Mouse (Mus musculus) liver, adult (tissue): ENCODE data around the gene Trim41.

Experiments
- GATA4 ChIP-seq: IDR thresholded peaks from 2 replicates; pipeline ENCODE4 v1.6.1; 2014; ENCODE audit warnings: mild to moderate bottlenecking, low read length; ENCODE audit not compliant: insufficient replicate concordance

Trim41 gene

DNA sequence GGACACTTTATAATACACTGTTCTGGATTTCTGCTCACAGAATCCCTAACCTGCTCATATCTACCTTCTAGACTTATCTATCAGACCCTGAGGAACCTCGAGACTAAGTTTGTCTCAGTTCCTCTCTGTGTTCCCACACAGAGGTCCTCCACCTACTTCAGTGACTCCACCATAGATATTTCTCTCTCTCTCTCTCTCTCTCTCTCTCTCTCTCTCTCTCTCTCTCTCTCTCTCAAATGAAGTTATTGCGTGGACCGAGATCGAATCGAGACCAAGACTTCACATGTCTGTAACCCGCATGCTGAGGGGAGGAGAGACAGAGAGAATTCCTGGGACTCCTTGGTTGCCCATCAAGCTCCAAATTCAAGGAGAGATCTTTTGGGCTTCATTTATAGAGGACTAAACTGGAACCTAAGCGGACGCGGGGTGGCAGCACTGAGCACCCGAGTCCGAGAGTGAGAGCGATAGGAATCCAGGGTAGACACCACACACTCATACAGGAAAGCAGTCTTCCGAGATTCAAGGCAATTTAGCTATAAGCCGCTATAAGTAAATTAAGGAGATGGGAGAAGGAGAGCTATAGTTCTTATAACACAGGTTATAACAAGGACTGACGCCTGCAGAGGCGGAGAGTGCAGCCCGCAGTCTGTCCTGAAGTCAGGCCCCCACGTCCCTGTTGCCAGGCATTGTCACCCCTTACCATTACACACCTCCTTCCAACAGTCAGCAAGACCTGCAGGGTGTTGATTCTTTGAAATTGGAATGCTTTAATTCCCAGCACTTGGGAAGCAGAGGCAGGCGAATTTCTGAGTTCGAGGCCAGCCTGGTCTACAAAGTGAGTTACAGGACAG is 27.0 kb downstream of the Trim41 start:
- no peak for TF ChIP-seq GATA4

DNA sequence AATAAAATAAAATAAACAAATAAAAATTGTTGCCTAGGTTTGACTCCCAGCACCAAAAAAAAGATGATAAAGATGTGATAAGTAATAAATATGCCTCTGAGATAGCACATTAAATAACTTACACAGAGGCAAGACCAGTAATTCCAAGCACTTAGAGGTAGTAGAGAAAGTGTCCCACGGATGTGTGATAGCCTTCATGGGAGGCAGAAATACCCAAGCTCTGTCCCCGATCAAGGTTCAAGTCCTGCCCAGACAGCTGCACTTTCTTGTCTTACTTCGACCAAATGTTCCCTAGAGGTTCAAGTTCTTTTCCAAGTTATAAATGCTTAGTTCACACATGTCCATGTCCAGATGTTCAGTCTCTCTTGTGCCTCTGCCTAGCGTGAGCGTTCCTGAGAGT is 27.9 kb downstream of the Trim41 start:
- TF ChIP-seq GATA4, result no peak

DNA sequence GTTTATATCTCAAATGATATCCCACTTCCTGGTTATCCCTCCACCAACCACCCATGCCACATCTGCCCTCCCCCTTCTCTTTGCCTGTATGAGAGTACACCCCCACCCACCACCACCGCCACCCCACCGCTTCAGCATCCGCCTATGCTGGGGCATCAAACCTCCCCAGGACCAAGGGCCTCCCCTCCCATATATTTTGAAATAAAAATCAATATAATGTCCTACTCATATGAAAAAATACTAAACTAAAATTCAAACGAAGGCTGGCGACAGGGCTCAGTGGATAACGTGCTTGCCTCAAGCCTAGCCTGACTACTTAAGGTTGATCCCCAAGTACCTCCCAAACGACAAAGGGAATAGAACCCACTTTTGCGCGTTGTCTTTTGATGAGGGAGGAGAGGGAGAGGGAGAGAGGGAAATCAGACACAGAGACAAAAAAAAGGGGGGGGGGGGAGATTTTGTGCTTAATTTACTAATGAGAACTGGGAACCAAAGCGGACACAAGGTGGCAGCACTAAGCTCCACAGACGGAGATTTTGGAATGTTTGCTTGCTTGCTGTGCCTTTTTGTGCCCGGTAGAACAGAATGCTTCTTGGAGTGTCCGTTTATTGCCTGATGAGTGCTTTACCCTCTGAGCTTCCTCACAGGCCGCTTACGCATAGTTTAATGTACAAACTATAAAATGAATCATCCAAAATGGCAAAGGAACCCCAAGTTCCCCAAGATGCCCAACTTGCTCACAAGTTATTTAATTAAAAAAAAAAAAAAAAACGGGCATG is 28.7 kb downstream of the Trim41 start:
- TF ChIP-seq GATA4, result no peak

DNA sequence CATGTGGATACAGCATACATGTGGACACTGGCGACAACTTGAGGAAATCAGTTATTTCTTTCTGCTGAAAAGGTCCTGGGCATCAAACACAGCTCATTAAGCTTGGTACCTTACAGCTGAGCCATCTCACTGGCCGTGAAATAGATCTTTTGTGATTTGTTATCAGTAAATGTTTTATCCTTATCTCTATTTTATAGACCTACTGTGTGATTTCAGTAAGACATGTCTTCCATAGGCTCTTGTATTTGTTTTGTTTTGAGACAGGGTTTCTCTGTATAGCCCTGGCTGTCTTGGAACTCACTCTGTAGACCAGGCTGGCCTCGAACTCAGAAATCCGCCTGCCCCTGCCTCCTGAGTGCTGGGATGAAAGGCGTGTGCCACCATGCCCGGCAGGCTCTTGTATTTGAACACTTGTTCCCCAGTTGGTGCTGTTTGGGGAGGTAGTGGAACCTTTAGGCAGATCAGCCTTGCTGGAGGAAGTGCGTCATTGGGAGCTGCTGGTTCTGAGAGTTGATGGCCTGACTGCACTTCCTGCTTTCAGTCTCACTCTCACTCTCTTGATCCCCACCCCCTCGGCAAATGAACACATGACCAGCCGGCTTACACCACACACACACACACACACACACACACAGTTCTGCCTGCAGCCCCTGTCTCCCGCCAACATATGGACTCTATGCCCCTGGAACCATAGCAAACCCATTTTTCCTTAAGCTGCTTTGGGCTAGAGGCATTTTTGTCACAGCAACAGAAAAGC is 29.5 kb downstream of the Trim41 start:
- no peak for TF ChIP-seq GATA4

DNA sequence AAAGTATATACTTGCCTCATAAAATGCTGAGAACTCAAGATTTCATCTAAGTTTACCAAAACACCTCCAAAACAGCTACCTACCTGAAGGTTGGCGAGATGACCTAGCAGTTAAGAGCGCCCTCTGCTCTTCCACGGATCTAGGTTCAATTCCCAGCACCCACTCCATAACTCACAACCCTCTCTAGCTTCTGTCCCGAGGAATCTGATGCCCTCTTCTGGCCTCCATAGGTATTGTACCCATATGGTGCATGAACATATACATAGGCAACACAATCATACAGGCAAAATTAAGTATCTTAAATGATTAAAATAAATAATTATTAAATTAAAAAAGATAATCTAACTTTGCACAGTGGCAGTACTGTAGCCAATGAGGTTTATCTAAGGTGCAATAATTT is 34.9 kb downstream of the Trim41 start:
- TF ChIP-seq GATA4, result no peak

- TF ChIP-seq GATA4, result no peak
Observed at GRCm38 (mm10) chr11:48779450-48779849, 37.7 kb downstream of the Trim41 start.

GRCm38 (mm10) chr11:48777303-48777702 is 39.9 kb downstream of the Trim41 start:
- no peak for TF ChIP-seq GATA4

DNA sequence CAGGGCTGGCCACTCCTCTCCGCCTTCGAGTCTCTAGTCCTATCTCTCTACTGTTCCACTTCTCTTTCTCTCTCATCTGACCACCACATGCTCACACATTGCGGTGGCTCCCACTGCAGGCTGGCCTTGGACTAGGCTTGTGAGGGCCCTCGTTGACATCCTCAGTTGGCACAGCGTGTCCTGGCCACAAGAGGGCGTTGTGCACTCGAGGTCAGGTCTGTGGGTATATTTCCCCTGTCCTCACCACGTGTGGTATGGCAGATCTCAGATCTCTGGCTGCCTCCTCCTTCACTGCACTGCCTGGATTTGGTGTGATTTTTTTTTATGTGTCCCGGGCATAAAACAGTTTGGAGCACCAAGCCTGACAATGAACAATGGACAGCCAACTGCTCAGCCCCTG is 40.5 kb downstream of the Trim41 start:
- TF ChIP-seq GATA4, result no peak

DNA sequence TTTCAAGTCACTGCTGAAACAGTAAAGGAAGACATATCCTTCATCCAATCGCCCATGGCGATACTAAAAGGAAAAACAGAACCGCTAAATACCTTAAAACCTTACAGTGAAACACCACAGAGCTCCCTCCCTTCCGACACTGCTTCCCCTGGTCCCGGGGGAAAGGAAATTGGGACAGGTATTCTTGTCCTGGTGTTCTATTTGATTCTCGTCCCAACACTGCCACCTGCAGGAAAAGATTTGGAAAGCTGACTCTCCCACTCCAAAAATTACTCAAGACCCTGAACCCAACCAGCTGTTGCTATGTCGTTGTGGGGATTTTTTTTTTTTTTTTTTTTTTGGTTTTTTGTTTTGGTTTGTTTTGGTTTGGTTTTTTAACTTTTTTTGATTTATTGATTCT is 41.7 kb downstream of the Trim41 start:
- TF ChIP-seq GATA4, result no peak

- TF ChIP-seq GATA4, result no peak
Observed at GRCm38 (mm10) chr11:48774443-48775298, 42.5 kb downstream of the Trim41 start.

DNA sequence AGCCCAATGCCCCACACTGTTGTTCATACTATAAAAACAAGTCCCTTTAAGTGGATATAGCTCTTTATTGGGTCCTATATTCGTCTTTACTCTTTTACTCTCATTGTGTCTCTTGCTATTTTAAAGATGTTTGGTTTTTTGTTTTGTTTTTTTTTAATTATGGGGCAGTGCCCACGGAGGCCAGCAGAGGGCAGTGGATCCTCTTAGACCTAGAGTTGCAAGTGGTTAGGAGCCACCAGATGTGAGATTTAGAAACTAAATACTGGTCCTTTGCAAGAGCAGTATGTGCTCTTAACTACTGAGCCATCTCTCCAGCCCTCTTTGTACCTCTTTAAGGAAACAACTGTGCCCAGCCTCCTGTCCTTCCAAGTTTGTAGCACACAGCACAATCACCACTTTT is 45.5 kb downstream of the Trim41 start:
- no peak for TF ChIP-seq GATA4

- TF ChIP-seq GATA4, result no peak
Observed at GRCm38 (mm10) chr11:48767195-48767876, 49.8 kb downstream of the Trim41 start.

DNA sequence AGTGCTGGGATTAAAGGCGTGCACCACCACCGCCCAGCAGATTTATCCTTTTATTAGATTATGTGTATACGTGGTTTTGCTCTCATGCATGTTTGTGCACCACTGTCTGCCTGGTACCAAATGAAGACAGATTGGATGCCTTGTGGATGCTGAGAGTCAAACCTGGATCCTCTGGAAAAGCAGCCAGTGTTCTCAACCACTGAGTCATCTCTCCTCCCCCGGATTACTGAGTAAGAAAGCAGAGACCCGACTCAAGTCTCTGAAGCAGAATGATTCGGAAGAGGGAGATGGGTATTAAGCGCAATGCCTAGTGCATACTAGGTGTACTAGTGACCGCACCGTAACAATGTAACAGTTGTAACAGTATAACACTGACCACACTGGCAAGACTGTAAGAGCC is 53.0 kb downstream of the Trim41 start:
- TF ChIP-seq GATA4, result no peak

- no peak for TF ChIP-seq GATA4
Observed at GRCm38 (mm10) chr11:48759021-48759420, 58.1 kb downstream of the Trim41 start.
